Mouse (Mus musculus) brain, embryonic 14.5 days (tissue): Measurements from ENCODE around the gene Clk4. TPM values are rescaled to one million over a fixed set of nuclear protein-coding genes. Genes with fewer than 3 reads are reported as not detected.

Experiments
- DNase-seq: peaks from one replicate; pipeline ENCODE4 v3.0.0-alpha.2; 2011; ENCODE audit warnings: low read depth
- CTCF ChIP-seq: fragments of 200-500 bp; IDR thresholded peaks from 2 replicates; pipeline ENCODE4 v1.5.1; 2012; ENCODE audit warnings: inconsistent platforms, mild to moderate bottlenecking, moderate library complexity, borderline replicate concordance; ENCODE audit not compliant: insufficient read depth, insufficient read length; ENCODE audit errors: extremely low read depth
- POLR2A ChIP-seq: fragments of 200-500 bp; IDR thresholded peaks from 2 replicates; pipeline ENCODE4 v1.6.1; 2012; ENCODE audit warnings: mild to moderate bottlenecking, inconsistent platforms, borderline replicate concordance; ENCODE audit not compliant: poor library complexity, insufficient read depth, insufficient read length, severe bottlenecking; ENCODE audit errors: extremely low read depth
- polyA plus RNA-seq: library from polyadenylated mRNA; depleted of rRNA; stranded (reverse); fragments of >200 nt; gene quantifications from 2 replicates; pipeline ENCODE4 v1.2.3, GENCODE M21; 2012

Clk4 gene
- polyA plus RNA-seq, 1 experiment: 155 TPM

DNA sequence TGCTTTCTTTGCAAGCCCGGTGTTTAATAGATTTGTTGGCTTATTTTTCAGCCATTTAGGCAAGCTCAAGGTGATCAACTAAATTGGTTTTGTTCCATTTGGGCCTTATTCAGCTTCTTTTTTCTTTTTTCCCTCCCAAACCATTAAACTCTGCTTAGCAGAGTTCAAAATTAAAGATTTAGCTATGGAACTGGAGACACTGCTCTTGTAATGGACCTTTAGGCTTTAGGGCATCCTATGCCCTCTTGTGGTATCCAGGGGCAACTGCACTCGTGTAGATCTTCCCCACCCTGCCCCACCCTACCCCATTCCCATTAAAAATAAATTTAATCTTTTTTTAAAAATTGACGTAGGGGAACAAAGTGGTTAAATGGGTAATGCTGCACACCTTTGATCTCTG is 3.8 kb downstream of the Clk4 start:
- DNase-seq: peak; percentile 50
- TF ChIP-seq POLR2A: no peak
- TF ChIP-seq CTCF: peak; percentile 63; the same call in 1 of the 2 replicates

DNA sequence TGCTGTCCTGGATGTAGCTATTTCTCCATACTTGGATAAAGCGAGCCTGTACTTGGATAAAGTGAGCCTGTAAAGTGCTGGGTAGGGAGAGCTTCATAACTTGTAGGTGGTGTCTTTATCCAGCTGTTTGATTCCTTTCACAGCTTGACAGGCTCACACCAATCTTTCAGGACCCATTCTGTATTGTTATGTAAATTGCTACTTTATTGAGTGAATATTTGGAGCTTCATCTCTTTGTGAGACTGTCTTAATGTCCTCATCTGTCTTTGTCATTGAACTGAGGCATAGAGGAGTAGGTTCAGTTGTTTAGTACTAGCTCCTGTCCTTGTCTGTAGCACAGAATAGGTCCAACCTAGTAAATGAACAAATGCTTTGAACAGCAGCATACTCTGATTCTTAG is 12.9 kb downstream of the Clk4 start:
- TF ChIP-seq POLR2A (no peak), CTCF (no peak)
- no peak for DNase-seq

DNA sequence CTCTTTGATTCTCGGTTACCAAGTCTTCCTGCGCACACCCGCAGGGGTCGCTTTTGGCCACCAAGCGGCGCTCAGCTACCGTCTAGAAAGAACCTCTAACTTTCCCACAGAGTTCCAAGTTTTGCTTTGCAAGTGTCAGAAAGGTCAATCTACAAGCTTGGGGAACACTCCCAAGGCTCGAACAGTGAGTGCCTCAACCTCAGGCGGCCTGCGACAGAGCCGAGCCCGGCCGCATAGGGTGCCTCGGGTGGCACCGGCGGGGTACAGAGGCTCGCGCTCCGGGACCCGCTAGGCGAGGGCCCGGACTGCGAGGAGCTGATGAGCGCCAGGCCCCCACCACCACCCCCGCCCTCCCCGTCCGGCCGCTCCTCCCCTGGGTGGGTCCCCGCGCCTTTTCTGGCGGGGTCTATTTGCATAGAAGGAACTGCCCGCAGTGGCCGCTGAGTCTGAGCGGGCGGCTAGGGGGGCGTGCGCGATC is 28.1 kb downstream of the Clk4 start, which contains the start of gene Col23a1:
TSS of gene Col23a1 (plus strand) at position 357 of the 478 bp plus-strand sequence.
- peak; percentile 89 for DNase-seq
- TF ChIP-seq POLR2A (no peak), CTCF (peak; percentile 92)

DNA sequence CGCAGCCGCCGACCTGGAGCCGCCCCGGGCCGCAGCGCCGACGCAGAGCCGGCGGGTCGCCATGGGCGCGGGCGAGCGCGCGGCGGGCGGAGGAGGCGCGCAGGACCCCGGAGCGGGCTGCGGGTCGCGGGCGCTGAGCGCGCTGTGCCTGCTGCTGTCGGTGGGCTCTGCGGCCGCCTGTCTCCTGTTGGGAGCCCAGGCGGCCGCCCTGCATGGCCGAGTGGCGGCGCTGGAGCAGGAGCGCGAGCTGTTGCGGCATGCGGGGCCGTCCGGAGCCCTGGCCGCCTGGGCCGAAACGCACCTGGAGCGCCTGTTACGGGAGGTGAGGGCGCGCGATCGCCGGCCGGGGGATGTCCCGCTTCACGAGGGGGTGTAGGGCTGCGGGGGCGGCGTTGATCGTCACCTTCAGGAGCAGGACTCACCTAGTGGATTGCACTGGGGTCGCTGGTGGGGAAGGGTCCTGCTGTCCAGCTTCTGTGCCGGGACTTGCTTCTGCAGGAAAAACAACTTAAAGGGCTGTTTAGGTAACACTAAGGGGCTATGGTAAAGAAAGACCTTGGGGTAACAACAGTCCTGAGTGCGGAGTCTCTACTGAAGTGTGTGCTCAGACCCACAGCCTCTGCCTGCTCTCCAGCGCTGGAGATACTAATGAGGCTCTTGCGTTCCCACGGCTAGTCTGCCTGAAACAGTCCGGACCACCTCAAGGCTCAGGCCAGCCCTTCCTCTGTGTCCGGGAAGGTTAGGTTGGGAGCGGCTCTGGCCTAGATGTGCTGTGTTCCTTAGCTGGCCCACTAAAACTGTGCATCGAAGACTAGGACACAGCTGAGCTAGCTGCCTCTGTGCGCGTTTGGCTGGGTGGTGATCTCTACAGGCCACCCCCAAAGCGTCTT is 28.8 kb downstream of the Clk4 start:
- DNase-seq: peak; percentile 58
- TF ChIP-seq CTCF (peak; percentile 30; the same call in 1 of the 2 replicates), POLR2A (no peak)

DNA sequence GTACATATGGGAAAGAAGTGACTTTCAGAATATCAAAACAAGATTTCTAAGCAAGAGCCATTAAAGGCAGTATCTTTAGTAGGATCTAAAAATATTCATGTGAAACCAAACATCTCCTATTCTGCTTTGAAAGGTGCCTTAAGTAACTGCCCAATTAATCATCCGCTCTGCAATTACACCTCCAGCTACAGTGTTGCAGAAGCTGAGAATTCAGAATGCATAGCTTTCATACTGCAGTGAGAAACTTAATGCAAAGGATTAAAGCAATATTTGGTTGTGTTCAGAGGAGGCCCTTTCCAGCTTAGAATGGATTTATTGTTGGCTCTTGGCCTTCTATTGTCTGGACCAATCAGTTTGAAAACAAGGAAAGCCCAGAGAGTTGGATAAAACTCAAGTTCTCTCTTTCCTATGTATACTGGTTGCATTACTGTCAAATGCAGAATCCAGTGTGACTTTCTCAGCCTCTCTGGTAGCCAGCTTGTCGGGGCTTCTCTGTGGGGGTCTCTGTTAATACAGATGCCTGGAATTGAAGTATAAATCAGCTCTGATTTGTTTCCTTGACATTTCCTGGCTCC is 32.5 kb downstream of the Clk4 start:
- peak; percentile 11 for DNase-seq
- TF ChIP-seq CTCF (no peak), POLR2A (no peak)

DNA sequence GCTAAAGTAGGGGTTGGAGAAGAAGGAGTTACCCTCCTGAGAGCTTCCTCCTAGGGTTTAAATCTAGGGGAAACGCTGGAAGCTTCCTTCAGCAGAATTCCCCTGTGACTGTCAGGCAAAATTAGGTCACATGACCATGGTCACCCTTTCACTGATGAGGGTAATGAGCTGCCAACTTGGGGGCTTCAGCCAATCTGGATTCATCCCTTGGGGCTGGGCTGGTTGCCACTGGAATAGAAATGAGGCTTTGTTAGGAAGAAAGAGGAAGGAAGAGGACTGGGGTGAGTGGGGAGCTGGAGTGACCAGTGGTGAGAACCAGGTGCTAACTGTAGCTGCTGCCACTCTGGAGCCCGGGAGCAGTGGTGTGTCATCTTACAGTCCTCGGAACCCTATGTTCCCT is 34.2 kb downstream of the Clk4 start:
- DNase-seq: peak; percentile 42

DNA sequence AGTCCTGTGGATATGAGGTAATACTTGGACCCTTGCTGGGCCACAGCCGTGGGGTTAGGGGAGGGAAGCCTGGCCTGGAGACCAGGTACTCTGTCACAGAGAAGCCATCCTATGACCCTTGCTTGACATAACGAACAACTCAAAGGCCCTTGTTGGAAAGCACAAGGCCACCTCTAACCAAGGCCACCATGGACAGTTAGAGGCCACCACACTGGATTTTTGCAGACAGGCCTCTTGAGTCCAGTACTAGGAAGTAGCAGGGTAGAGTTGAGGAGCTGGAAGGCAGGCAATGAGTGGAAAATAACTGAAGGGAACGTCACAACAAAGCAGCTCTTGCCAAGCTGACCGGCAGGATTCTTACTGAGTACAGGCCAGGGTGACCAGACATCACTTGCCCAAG is 37.2 kb downstream of the Clk4 start:
- no peak for DNase-seq
- TF ChIP-seq CTCF: no peak

More for the DNA sequence above, 34.2 kb downstream of the Clk4 start:
- TF ChIP-seq POLR2A (no peak), CTCF (no peak)

DNA sequence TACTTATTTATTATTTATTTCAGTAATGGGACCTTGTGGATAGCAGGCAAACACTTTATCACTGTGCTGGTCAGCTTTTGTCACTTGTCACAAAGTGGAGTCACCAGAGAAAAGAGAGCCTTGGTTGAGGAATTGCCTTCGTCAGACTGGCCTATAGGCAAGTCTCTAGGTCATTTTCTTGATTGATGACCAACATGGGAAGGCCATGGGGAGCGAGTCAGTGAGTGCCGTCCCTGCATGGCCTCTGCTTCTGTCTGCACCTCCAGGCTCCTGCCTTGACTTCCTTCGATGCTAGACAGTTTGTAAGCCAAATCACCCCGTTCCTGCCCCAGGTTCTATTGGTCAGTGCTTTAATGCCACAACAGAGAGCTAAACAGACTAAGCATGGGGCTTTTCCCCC is 40.9 kb downstream of the Clk4 start:
- no peak for TF ChIP-seq POLR2A
- no peak for TF ChIP-seq CTCF

DNA sequence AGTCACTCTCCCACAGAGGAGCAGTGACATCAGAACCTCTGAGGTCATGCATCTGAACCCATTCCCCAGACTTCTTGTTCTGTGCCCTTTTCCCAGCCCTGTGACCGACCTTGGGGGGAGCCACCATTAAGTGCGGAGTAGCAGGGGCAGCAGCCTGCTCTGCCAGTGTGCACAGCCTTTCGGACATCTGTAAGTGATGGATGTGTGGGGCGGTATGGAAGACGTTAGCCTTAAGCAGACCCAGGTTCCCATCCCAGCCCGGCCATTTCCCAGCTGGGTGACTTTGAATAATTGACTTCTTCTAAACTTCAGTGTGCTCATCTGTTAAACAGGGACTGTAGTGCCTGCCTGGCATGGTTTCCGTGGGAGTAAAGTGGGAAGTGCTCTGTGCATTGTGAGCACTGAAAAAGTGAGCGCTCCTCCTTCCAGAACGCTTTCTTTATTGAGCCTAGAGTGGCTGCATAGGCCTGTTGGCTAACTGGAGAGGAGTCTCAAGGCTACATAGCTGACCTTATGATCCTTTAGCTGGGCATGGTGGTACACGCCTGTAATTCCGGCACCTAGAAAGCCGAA is 42.5 kb downstream of the Clk4 start:
- no peak for DNase-seq

More for the DNA sequence above, 40.9 kb downstream of the Clk4 start:
- no peak for DNase-seq

DNA sequence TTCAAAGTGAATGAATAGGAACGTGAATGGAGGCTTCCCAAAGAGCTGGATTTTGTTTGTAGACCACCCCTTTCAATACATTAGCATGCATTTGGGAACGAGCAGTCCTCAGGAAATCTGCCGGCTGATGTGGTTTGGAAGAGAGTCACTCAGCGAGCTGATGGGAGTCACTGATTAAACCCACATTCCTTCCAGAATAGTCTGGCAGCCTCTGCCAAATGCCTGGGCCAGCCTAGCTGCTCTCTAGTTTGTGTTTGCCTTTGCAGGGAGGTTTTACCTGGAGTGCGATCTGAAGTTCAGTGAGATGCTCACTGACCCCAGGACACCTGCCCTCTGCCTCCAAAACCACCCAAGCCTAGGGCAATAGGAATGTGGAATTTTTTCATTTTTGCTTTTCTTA is 46.8 kb downstream of the Clk4 start:
- TF ChIP-seq POLR2A (no peak), CTCF (no peak)
- DNase-seq: no peak

More for the DNA sequence above, 42.5 kb downstream of the Clk4 start:
- no peak for TF ChIP-seq CTCF
- TF ChIP-seq POLR2A: no peak

DNA sequence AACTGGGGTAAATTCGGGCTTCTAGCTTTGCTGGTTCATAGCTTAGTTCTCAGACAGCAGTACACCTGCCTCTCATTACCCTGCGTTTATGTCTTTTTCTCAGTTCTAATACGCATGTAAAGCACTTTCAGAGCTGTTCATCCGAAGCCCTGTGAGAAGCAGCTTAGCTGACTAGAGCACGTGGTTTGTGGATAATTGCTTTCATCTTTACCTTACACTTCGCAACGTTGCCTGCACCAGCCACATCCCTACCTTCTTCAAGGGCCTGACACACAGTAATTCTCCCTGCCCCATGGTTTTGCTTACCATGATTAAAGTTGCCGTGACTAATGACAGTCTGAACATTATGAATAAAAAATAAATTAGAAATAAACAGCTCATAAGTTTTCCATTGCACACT is 50.3 kb downstream of the Clk4 start:
- TF ChIP-seq POLR2A (no peak), CTCF (no peak)

More for the DNA sequence above, 50.3 kb downstream of the Clk4 start:
- DNase-seq: no peak
